ENCODE assay signal across 11 mouse cellular contexts in genomic region chr15:97001416-97001815, GRCm38 (mm10). TPM values are rescaled to one million over a fixed set of nuclear protein-coding genes. Genes with fewer than 3 reads are reported as not detected.
DNase-seq lines count a peak whose midpoint lies in the region; ATAC-seq and TF ChIP-seq lines count a peak whose summit lies in the region.
"Had no signal": no experiment of that assay in that cellular context is flagged by ENCODE, and none has a peak within 500 bp of the region (broad histone marks: within the 10 kb centered on the region; RNA-seq: fewer than 3 reads in every experiment).

No protein-coding gene starts in this region.

- no peak for ATAC-seq in heart, embryonic 14.5 days (ENCODE audit: insufficient number of reproducible peaks, insufficient read depth, low FRiP score, low read depth)
- no peak for ATAC-seq in stomach, embryonic 14.5 days (ENCODE audit: insufficient number of reproducible peaks, insufficient read depth, low FRiP score, low read depth)
- no peak for ATAC-seq in stomach, postnatal 0 days (ENCODE audit: low FRiP score, low TSS enrichment)
- no peak for ATAC-seq in limb, embryonic 11.5 days (ENCODE audit: insufficient number of reproducible peaks, low FRiP score, low TSS enrichment, low read depth)
- ATAC-seq in stomach, embryonic 16.5 days (ENCODE audit: insufficient read depth, low FRiP score) = no peak
- ATAC-seq in forebrain, embryonic 14.5 days = no peak

- DNase-seq in heart, postnatal 25 days (ENCODE audit: low spot score) = no peak
- DNase-seq in stomach, postnatal 0 days (ENCODE audit: low spot score) = no peak
- peak; percentile 68 for DNase-seq in limb, embryonic 11.5 days (ENCODE audit: low spot score)
- no peak for DNase-seq in forebrain, embryonic 14.5 days (ENCODE audit: low spot score)
- no peak for DNase-seq in urinary bladder, postnatal 4 days (ENCODE audit: low spot score in 2 of 2)
- DNase-seq: cerebellum, adult 9-10 months had no signal

- TF ChIP-seq EP300 in stomach, postnatal 0 days (optimal IDR thresholded peaks at IDR 0.05) = no peak

- peaks cover 34 to 47% of the 10 kb centered on the region in 2 experiments for H3K4me1 ChIP-seq in heart, embryonic 14.5 days (ENCODE audit: control insufficient read depth in 2 of 2, insufficient read depth in 2 of 2, low read length in 2 of 2)
- H3K4me1 ChIP-seq in stomach, embryonic 14.5 days (ENCODE audit: control insufficient read depth, insufficient read depth, low read length) = peaks cover 26% of the 10 kb centered on the region; the same call in 1 of the 2 replicates
- H3K4me1 ChIP-seq in stomach, postnatal 0 days (replicated peaks; ENCODE audit: control insufficient read depth, insufficient read depth) = 0 out of 2 replicates have a peak, but pooled peaks cover 2% of the 10 kb centered on the region
- H3K4me1 ChIP-seq in limb, embryonic 11.5 days (ENCODE audit: control insufficient read depth, insufficient read depth, low read length) = peaks cover 25% of the 10 kb centered on the region
- H3K4me1 ChIP-seq in stomach, embryonic 16.5 days (ENCODE audit: control insufficient read depth, insufficient read depth, low read length) = peaks cover 24% of the 10 kb centered on the region
- no peaks in the 10 kb centered on the region for H3K4me1 ChIP-seq in forebrain, embryonic 14.5 days (ENCODE audit: control insufficient read depth, insufficient read depth, low read length)

- no peaks in the 10 kb centered on the region for H3K9me3 ChIP-seq in heart, embryonic 14.5 days (ENCODE audit: control insufficient read depth, low read length)
- no peaks in the 10 kb centered on the region for H3K9me3 ChIP-seq in stomach, embryonic 14.5 days (ENCODE audit: control insufficient read depth, low read depth, low read length)
- no peaks in the 10 kb centered on the region for H3K9me3 ChIP-seq in stomach, postnatal 0 days (ENCODE audit: control insufficient read depth, low read length)
- H3K9me3 ChIP-seq in limb, embryonic 11.5 days (ENCODE audit: control insufficient read depth, low read length) = no peaks in the 10 kb centered on the region
- H3K9me3 ChIP-seq in stomach, embryonic 16.5 days (replicated peaks; ENCODE audit: control insufficient read depth, low read length) = no peaks in the 10 kb centered on the region
- no peaks in the 10 kb centered on the region for H3K9me3 ChIP-seq in forebrain, embryonic 14.5 days (replicated peaks; ENCODE audit: control insufficient read depth, low read length)

- H3K27ac ChIP-seq in heart, embryonic 14.5 days (replicated peaks in 1 of 2; ENCODE audit: control insufficient read depth in 1 of 2, insufficient read depth in 1 of 2, low read depth in 2 of 2, low read length in 2 of 2) = peak overlapping the region; percentile 70 to 86
- peak overlapping the region; percentile 80; the same call in 1 of the 2 replicates for H3K27ac ChIP-seq in stomach, embryonic 14.5 days (ENCODE audit: low read length)
- H3K27ac ChIP-seq in stomach, postnatal 0 days (replicated peaks) = no peak overlapping the region
- peak overlapping the region; percentile 96 for H3K27ac ChIP-seq in limb, embryonic 11.5 days (replicated peaks; ENCODE audit: low read depth, low read length)
- peak overlapping the region; percentile 73 for H3K27ac ChIP-seq in stomach, embryonic 16.5 days (ENCODE audit: low read length)
- no peak overlapping the region for H3K27ac ChIP-seq in forebrain, embryonic 14.5 days (ENCODE audit: low read depth, low read length)

- H3K36me3 ChIP-seq in heart, embryonic 14.5 days (ENCODE audit: control insufficient read depth, insufficient read depth, low read length) = peaks cover 33% of the 10 kb centered on the region
- peaks cover 2% of the 10 kb centered on the region; the same call in 1 of the 2 replicates for H3K36me3 ChIP-seq in stomach, embryonic 14.5 days (ENCODE audit: control insufficient read depth, insufficient read depth, low read length)
- H3K36me3 ChIP-seq in stomach, postnatal 0 days (ENCODE audit: control insufficient read depth, insufficient read depth, low read length) = no peaks in the 10 kb centered on the region
- no peaks in the 10 kb centered on the region; the same call in 1 of the 2 replicates for H3K36me3 ChIP-seq in limb, embryonic 11.5 days (ENCODE audit: control insufficient read depth, insufficient read depth, low read length)
- H3K36me3 ChIP-seq in stomach, embryonic 16.5 days (ENCODE audit: control insufficient read depth, insufficient read depth, low read length) = 0 out of 2 replicates have a peak, but pooled peaks cover 4% of the 10 kb centered on the region
- no peaks in the 10 kb centered on the region for H3K36me3 ChIP-seq in forebrain, embryonic 14.5 days (ENCODE audit: control insufficient read depth, insufficient read depth, low read length)

- H3K4me2 ChIP-seq in heart, embryonic 14.5 days (ENCODE audit: low read length) = no peak overlapping the region
- no peak overlapping the region for H3K4me2 ChIP-seq in stomach, embryonic 14.5 days (replicated peaks; ENCODE audit: low read depth, low read length)
- no peak overlapping the region for H3K4me2 ChIP-seq in stomach, postnatal 0 days (replicated peaks; ENCODE audit: low read depth)
- peak overlapping the region; percentile 11; the same call in 1 of the 2 replicates for H3K4me2 ChIP-seq in limb, embryonic 11.5 days (ENCODE audit: low read depth, severe bottlenecking)
- H3K4me2 ChIP-seq in stomach, embryonic 16.5 days (ENCODE audit: low read depth, low read length) = no peak overlapping the region
- H3K4me2 ChIP-seq in forebrain, embryonic 14.5 days (ENCODE audit: low read length) = no peak overlapping the region

- H3K9ac ChIP-seq in heart, embryonic 14.5 days (ENCODE audit: low read length) = peak overlapping the region; percentile 32; the same call in 1 of the 2 replicates
- H3K9ac ChIP-seq in stomach, embryonic 14.5 days (replicated peaks; ENCODE audit: low read depth, low read length) = no peak overlapping the region
- no peak overlapping the region for H3K9ac ChIP-seq in stomach, postnatal 0 days (ENCODE audit: low read length)
- peak overlapping the region; percentile 13; the same call in 1 of the 2 replicates for H3K9ac ChIP-seq in limb, embryonic 11.5 days (ENCODE audit: low read length)
- H3K9ac ChIP-seq in stomach, embryonic 16.5 days (ENCODE audit: low read length) = 0 out of 2 replicates have a peak overlapping the region, but pooled peaks have one; percentile 7
- no peak overlapping the region for H3K9ac ChIP-seq in forebrain, embryonic 14.5 days (ENCODE audit: low read length)
- H3K9ac ChIP-seq: liver, embryonic 14.5 days had no signal

- TF ChIP-seq CTCF in stomach, postnatal 0 days (IDR thresholded peaks at IDR 0.05; ENCODE audit: low read depth) = no peak

- no peak overlapping the region for H3K4me3 ChIP-seq in heart, embryonic 14.5 days (ENCODE audit: control insufficient read depth in 1 of 2, insufficient read depth in 1 of 2, low read depth in 1 of 2, low read length in 2 of 2)
- H3K4me3 ChIP-seq in stomach, embryonic 14.5 days (ENCODE audit: low read depth, low read length) = no peak overlapping the region
- H3K4me3 ChIP-seq in stomach, postnatal 0 days (ENCODE audit: low read depth, low read length) = no peak overlapping the region
- H3K4me3 ChIP-seq in limb, embryonic 11.5 days (ENCODE audit: low read depth, low read length) = no peak overlapping the region
- H3K4me3 ChIP-seq in stomach, embryonic 16.5 days (replicated peaks; ENCODE audit: low read length) = no peak overlapping the region
- H3K4me3 ChIP-seq in forebrain, embryonic 14.5 days (ENCODE audit: low read depth, low read length) = no peak overlapping the region

- 47% methylated on average over 12 of the region's 12 CpGs for WGBS in heart, embryonic 14.5 days
- WGBS in stomach, embryonic 14.5 days = 42% methylated on average over 12 of the region's 12 CpGs
- WGBS in stomach, postnatal 0 days = 62% methylated on average over 12 of the region's 12 CpGs
- 22% methylated on average over 12 of the region's 12 CpGs for WGBS in limb, embryonic 11.5 days
- WGBS in stomach, embryonic 16.5 days = 48% methylated on average over 12 of the region's 12 CpGs
- WGBS in forebrain, embryonic 14.5 days = 63% methylated on average over 12 of the region's 12 CpGs

- H3K27me3 ChIP-seq in heart, embryonic 14.5 days (ENCODE audit: control insufficient read depth, insufficient read depth, low read length) = no peaks in the 10 kb centered on the region
- no peaks in the 10 kb centered on the region for H3K27me3 ChIP-seq in stomach, embryonic 14.5 days (ENCODE audit: control insufficient read depth, insufficient read depth, low read length)
- H3K27me3 ChIP-seq in stomach, postnatal 0 days (ENCODE audit: control insufficient read depth, insufficient read depth, low read length) = no peaks in the 10 kb centered on the region
- no peaks in the 10 kb centered on the region for H3K27me3 ChIP-seq in limb, embryonic 11.5 days (ENCODE audit: control insufficient read depth, insufficient read depth, low read length)
- H3K27me3 ChIP-seq in stomach, embryonic 16.5 days (ENCODE audit: control insufficient read depth, insufficient read depth, low read length) = no peaks in the 10 kb centered on the region
- no peaks in the 10 kb centered on the region for H3K27me3 ChIP-seq in forebrain, embryonic 14.5 days (replicated peaks; ENCODE audit: control insufficient read depth, insufficient read depth, low read length)

- intact Hi-C loops in heart, postnatal 25 days (cut with DNase I) = loop anchor here (5.0 kb wide), 1 partner anchor 101 kb away; no protein-coding TSS in a partner anchor

RNA-seq across cellular contexts. Expression of gene Slc38a4, which starts 54.3 kb away (rescaled TPM):
- polyA plus RNA-seq in heart, embryonic 14.5 days (2014; fragmentation: Nextera tagmentation; extraction: Ambion mirVana) = 121 and 127 TPM in 2 replicates
- 10 to 100 TPM; 10.6 to 17.1 TPM for total RNA-seq in heart, postnatal 25 days (2021)
- 59.1 and 72.9 TPM in 2 replicates for polyA plus RNA-seq in stomach, embryonic 14.5 days (2014; fragmentation: Nextera tagmentation; extraction: Ambion mirVana)
- polyA plus RNA-seq in stomach, postnatal 0 days (2015; fragmentation: Nextera tagmentation; extraction: Ambion mirVana) = 9.7 and 10.8 TPM in 2 replicates
- 73.8 and 75.6 TPM in 2 replicates for polyA plus RNA-seq in limb, embryonic 11.5 days (2014; fragmentation: Nextera tagmentation; extraction: Ambion mirVana)
- polyA plus RNA-seq in stomach, embryonic 16.5 days (2015; fragmentation: Nextera tagmentation; extraction: Ambion mirVana) = 51.7 and 63.0 TPM in 2 replicates
- polyA plus RNA-seq in forebrain, embryonic 14.5 days (2014; fragmentation: Nextera tagmentation; extraction: Ambion mirVana) = 4.6 and 5.7 TPM in 2 replicates
- total RNA-seq: hematopoietic stem cell, adult 5-6 weeks had no signal

Comparison
In these comparisons a context has a peak if more than half of its experiments do, and no peak if none do; other contexts are left out.
1. H3K27ac ChIP-seq: peak in heart, embryonic 14.5 days (2 of 2), stomach, embryonic 14.5 days (single experiment), limb, embryonic 11.5 days (single experiment) and stomach, embryonic 16.5 days (single experiment); none in stomach, postnatal 0 days (single experiment) and forebrain, embryonic 14.5 days (single experiment).
2. H3K9ac ChIP-seq: peak in heart, embryonic 14.5 days (single experiment), limb, embryonic 11.5 days (single experiment) and stomach, embryonic 16.5 days (single experiment); none in stomach, embryonic 14.5 days (single experiment), stomach, postnatal 0 days (single experiment) and forebrain, embryonic 14.5 days (single experiment).